Mouse (Mus musculus) testis, adult 2 months (tissue): ENCODE results near the gene Col4a3bp. TPM values are rescaled to one million over a fixed set of nuclear protein-coding genes. Genes with fewer than 3 reads are reported as not detected.

ENCODE experiments used
- H3K27ac ChIP-seq: fragments of 200-500 bp; 2 replicates; pipeline ENCODE4 v1.5.1; 2012; ENCODE audit warnings: low read depth, low read length; ENCODE audit not compliant: control insufficient read depth, insufficient read depth
- H3K27me3 ChIP-seq: fragments of 200-500 bp; 2 replicates; pipeline ENCODE4 v1.6.1; 2012; ENCODE audit warnings: mild to moderate bottlenecking, low read length, moderate library complexity; ENCODE audit not compliant: control insufficient read depth, insufficient read depth
- H3K36me3 ChIP-seq: fragments of 200-500 bp; 2 replicates; pipeline ENCODE4 v1.6.1; 2012; ENCODE audit warnings: mild to moderate bottlenecking, low read length; ENCODE audit not compliant: control insufficient read depth, insufficient read depth
- H3K4me1 ChIP-seq: fragments of 200-500 bp; 2 replicates; pipeline ENCODE4 v1.6.1; 2012; ENCODE audit warnings: low read length; ENCODE audit not compliant: control insufficient read depth, insufficient read depth
- H3K4me3 ChIP-seq: fragments of 200-500 bp; 2 replicates; pipeline ENCODE4 v1.5.1; 2012; ENCODE audit warnings: low read depth, mild to moderate bottlenecking, low read length, moderate library complexity, mixed read lengths; ENCODE audit not compliant: control insufficient read depth
- CTCF ChIP-seq: fragments of 200-500 bp; IDR thresholded peaks from 2 replicates; pipeline ENCODE4 v1.5.1; 2012; ENCODE audit warnings: low read depth, mild to moderate bottlenecking, inconsistent platforms, low read length, moderate library complexity; ENCODE audit not compliant: control insufficient read depth, insufficient read depth, insufficient replicate concordance
- POLR2A ChIP-seq: fragments of 200-500 bp; IDR thresholded peaks from 2 replicates; pipeline ENCODE4 v1.6.1; 2012; ENCODE audit warnings: low read depth, mild to moderate bottlenecking, inconsistent platforms, low read length, moderate library complexity; ENCODE audit not compliant: control insufficient read depth
- polyA plus RNA-seq: library from polyadenylated mRNA; depleted of rRNA; stranded (reverse); fragments of >200 nt; gene quantifications from 2 replicates; pipeline ENCODE4 v1.2.3, GENCODE M21; 2012

Gene Col4a3bp
- polyA plus RNA-seq, 1 experiment, result 59.6 TPM

DNA sequence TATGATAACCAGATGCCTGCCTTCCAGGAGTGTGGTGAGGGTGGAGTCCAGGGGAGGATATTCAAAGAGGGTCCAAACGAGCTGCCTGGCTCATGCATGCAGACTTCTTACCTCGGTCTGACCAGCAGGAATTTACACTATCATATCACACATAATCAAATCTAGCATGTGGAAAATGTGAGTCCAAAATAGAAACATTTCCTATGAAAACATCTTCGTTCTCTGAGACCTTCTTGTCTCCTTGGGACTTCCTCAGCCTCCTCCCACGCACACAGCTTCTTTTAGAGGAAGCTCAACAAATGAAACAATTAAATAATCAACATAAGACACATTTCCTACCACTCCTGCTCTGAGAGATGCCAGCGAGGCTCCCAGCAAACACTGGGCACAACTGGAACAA is 30.5 kb upstream of the Col4a3bp start:
- Histone ChIP-seq H3K4me3 (no peak overlapping the region), H3K36me3 (no peaks in the 10 kb centered on the region), H3K27me3 (no peaks in the 10 kb centered on the region), H3K4me1 (no peaks in the 10 kb centered on the region), H3K27ac (no peak overlapping the region)
- TF ChIP-seq POLR2A (no peak), CTCF (no peak)

- H3K27me3 ChIP-seq, result no peaks in the 10 kb centered on the region
- no peak overlapping the region for H3K4me3 ChIP-seq
- TF ChIP-seq CTCF (no peak), POLR2A (no peak)
- H3K36me3 ChIP-seq, result no peaks in the 10 kb centered on the region
- no peak overlapping the region for H3K27ac ChIP-seq
- no peaks in the 10 kb centered on the region for H3K4me1 ChIP-seq
Measured at GRCm38 (mm10) chr13:96514154-96514942, 28.1 kb upstream of the Col4a3bp start.

DNA sequence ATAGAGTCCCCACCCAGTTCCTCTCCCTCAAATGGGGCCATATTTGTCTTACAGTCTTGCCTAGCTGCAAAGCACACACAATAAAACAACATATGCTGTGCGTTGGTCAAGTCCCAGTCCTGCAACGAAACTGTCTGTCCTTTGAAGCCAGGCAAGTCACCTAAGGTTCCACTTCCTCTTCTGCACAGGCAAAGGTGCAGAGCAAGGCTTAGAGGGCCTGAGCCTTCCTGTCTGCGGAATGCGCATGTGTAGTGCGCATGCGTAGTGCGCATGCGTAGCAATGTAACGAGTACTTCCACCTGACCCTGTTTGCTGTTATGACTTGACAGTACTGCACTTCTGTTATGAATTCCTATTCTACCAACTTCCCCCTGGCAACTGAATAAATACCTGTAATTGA is 26.2 kb upstream of the Col4a3bp start:
- no peaks in the 10 kb centered on the region for H3K36me3 ChIP-seq
- no peak overlapping the region for H3K4me3 ChIP-seq
- no peaks in the 10 kb centered on the region for H3K4me1 ChIP-seq
- H3K27ac ChIP-seq, result no peak overlapping the region
- no peaks in the 10 kb centered on the region for H3K27me3 ChIP-seq
- no peak for TF ChIP-seq CTCF

DNA sequence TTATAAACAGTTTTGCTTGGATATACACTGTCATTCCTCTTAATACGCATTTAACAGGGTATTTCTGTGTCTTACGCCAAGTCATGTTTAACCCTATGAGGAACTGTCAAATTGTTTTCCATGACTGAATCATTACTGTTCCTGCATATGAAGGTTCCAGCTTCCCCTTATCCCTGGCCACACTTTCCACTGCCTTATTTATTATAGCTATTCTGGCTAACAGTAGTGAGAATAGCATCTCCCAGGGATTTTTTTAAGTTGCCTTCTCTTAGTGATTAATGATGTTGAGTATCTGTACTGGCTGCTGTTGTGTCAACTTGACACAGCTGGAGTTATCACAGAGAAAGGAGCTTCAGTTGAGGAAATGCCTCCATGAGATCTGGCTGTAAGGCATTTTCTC is 25.1 kb upstream of the Col4a3bp start:
- Histone ChIP-seq H3K27me3 (no peaks in the 10 kb centered on the region), H3K4me1 (no peaks in the 10 kb centered on the region)
- TF ChIP-seq POLR2A (no peak), CTCF (no peak)

GRCm38 (mm10) chr13:96521294-96521693 is 21.1 kb upstream of the Col4a3bp start:
- H3K27ac ChIP-seq, result no peak overlapping the region
- H3K36me3 ChIP-seq, result no peaks in the 10 kb centered on the region
- no peak for TF ChIP-seq CTCF
- TF ChIP-seq POLR2A, result no peak
- H3K4me1 ChIP-seq, result no peaks in the 10 kb centered on the region
- no peak overlapping the region for H3K4me3 ChIP-seq
- no peaks in the 10 kb centered on the region for H3K27me3 ChIP-seq

More for the DNA sequence above, 25.1 kb upstream of the Col4a3bp start:
- no peaks in the 10 kb centered on the region for H3K36me3 ChIP-seq
- H3K4me3 ChIP-seq, result no peak overlapping the region
- H3K27ac ChIP-seq, result no peak overlapping the region

- TF ChIP-seq CTCF (no peak), POLR2A (no peak)
- H3K4me3 ChIP-seq, result no peak overlapping the region
- H3K36me3 ChIP-seq, result no peaks in the 10 kb centered on the region
- no peak overlapping the region for H3K27ac ChIP-seq
- peaks cover 12% of the 10 kb centered on the region for H3K4me1 ChIP-seq
- H3K27me3 ChIP-seq, result no peaks in the 10 kb centered on the region
Measured at GRCm38 (mm10) chr13:96527022-96527421, 15.4 kb upstream of the Col4a3bp start.

DNA sequence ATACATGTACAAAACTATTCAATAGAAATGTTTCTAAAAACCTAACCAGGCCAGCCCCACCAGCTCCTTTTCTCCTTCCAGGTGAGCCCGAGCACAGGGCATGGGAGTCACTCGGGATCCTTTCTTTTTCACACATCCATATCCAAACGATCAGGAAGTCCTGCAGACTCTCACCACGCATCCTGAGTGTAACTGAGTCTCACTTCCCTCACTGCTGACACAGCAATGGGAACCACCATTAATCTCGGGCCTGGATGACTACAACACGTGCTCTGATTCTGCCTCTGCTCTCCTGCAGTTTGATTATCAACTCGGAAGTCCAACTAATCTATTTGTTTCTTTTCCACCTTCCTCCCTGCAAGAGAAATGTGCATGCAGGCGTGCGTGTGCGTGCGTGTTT is 14.6 kb upstream of the Col4a3bp start:
- no peak overlapping the region for H3K27ac ChIP-seq
- no peaks in the 10 kb centered on the region for H3K36me3 ChIP-seq
- no peaks in the 10 kb centered on the region for H3K27me3 ChIP-seq
- peaks cover 15% of the 10 kb centered on the region for H3K4me1 ChIP-seq
- H3K4me3 ChIP-seq, result peak overlapping the region; percentile 41
- TF ChIP-seq POLR2A, result no peak
- no peak for TF ChIP-seq CTCF

- H3K4me3 ChIP-seq, result no peak overlapping the region
- no peaks in the 10 kb centered on the region for H3K36me3 ChIP-seq
- H3K27me3 ChIP-seq, result no peaks in the 10 kb centered on the region
- H3K27ac ChIP-seq, result no peak overlapping the region
- H3K4me1 ChIP-seq, result peaks cover 15% of the 10 kb centered on the region
- TF ChIP-seq CTCF (no peak), POLR2A (no peak)
Measured at GRCm38 (mm10) chr13:96528776-96529175, 13.6 kb upstream of the Col4a3bp start.
